In the genomic region with DNA sequence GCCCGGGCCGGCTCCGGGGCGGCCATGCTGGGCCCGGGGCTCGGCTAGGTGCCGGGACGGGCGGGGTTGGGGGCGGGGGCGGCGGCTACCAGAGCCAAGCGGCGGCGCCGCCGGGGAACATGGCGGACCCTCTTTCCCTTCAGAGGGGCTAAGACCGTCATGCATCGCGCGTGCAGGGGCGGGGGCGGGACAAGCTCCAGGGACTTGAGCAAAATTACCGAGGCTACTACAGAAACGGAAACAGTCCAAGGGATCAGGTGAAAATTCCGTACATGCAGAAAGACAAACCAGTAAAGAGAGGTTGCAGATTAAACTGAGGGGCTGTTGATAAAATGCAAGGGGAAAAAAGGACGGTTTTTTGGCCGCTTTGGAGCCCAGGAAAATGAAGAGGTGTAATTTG, we compare ENCODE assay signal across 8 mouse cellular contexts. TPM values are rescaled to one million over a fixed set of nuclear protein-coding genes. Genes with fewer than 3 reads are reported as not detected.
DNase-seq lines count a peak whose midpoint lies in the region; ATAC-seq and TF ChIP-seq lines count a peak whose summit lies in the region.

A gene (minus strand): TSS at position 159 of the 400 bp plus-strand sequence.

- WGBS in forebrain, embryonic 11.5 days = under 1% methylated on average over 27 of the region's 29 CpGs
- WGBS in lung, adult 2 months = under 1% methylated on average over 29 of the region's 29 CpGs
- 2% methylated on average over 29 of the region's 29 CpGs for WGBS in thymus, adult 2 months

- intact Hi-C loops in heart, postnatal 10 days (cut with DNase I) = no loop called here

- H3K4me3 ChIP-seq in forebrain, embryonic 11.5 days (ENCODE audit: low read depth, low read length) = peak within 1 kb of the TSS; percentile 87
- peak within 1 kb of the TSS; percentile 97 for H3K4me3 ChIP-seq in lung, adult 2 months (replicated peaks; ENCODE audit: extremely low read depth, low read depth, low read length)
- peak within 1 kb of the TSS; percentile 100 for H3K4me3 ChIP-seq in thymus, adult 2 months (ENCODE audit: control insufficient read depth, insufficient read depth, low read length)

- 0 out of 2 replicates have a peak, but pooled peaks have one; percentile 41 for TF ChIP-seq POLR2A in lung, adult 2 months (IDR thresholded peaks at IDR 0.05; ENCODE audit: borderline replicate concordance, extremely low read depth, low read depth, low read length)
- TF ChIP-seq POLR2A in thymus, adult 2 months (IDR thresholded peaks at IDR 0.05; ENCODE audit: control insufficient read depth, extremely low read depth, insufficient read depth, low read length, poor library complexity) = peak; percentile 56

- H3K36me3 ChIP-seq in forebrain, embryonic 11.5 days (ENCODE audit: control insufficient read depth, insufficient read depth, low read length) = peaks cover 2% of the 10 kb centered on the region; the same call in 1 of the 2 replicates
- no peaks in the 10 kb centered on the region for H3K36me3 ChIP-seq in thymus, adult 2 months (ENCODE audit: control insufficient read depth, insufficient read depth, low read length)

- no peak for TF ChIP-seq CTCF in lung, adult 2 months (IDR thresholded peaks at IDR 0.05; ENCODE audit: insufficient read depth, low read length)
- no peak for TF ChIP-seq CTCF in thymus, adult 2 months (IDR thresholded peaks at IDR 0.05; ENCODE audit: borderline replicate concordance, control insufficient read depth, extremely low read depth, insufficient read depth, low read length, poor library complexity)

- peak; percentile 96 for DNase-seq in ES-CJ7 (ENCODE audit: low read depth, low spot score)
- DNase-seq in c-Kit-positive CD71-positive TER-119-negative erythroid progenitor cells, embryonic 14.5 days (ENCODE audit: low read depth) = peak; percentile 89
- peak; percentile 95 for DNase-seq in forebrain, embryonic 11.5 days (ENCODE audit: low spot score)
- DNase-seq in heart, postnatal 10 days = peak; percentile 86 to 90
- DNase-seq in layer of hippocampus, adult 18-20 months (ENCODE audit: low spot score in 2 of 2) = peak; percentile 64 to 87
- DNase-seq in lung, adult 2 months = no peak
- DNase-seq in thymus, adult 2 months = peak; percentile 81

- peak within 1 kb of the TSS; percentile 95 for H3K27ac ChIP-seq in forebrain, embryonic 11.5 days (ENCODE audit: low read depth, low read length)
- H3K27ac ChIP-seq in thymus, adult 2 months (ENCODE audit: control insufficient read depth, insufficient read depth, low read length) = peak within 1 kb of the TSS; percentile 99

- no peaks in the 10 kb centered on the region for H3K27me3 ChIP-seq in forebrain, embryonic 11.5 days (ENCODE audit: control insufficient read depth, insufficient read depth, low read length)
- H3K27me3 ChIP-seq in thymus, adult 2 months (ENCODE audit: control insufficient read depth, insufficient read depth, low read length) = no peaks in the 10 kb centered on the region

- ATAC-seq in forebrain, embryonic 11.5 days (replicated peaks; ENCODE audit: low FRiP score) = peak; percentile 94
- ATAC-seq in neutrophil, adult 5-6 weeks (ENCODE audit: extremely low read depth, insufficient number of reproducible peaks, low FRiP score, poor library complexity, severe bottlenecking) = peak; percentile 91

- H3K9ac ChIP-seq in forebrain, embryonic 11.5 days (ENCODE audit: low read length) = peak within 1 kb of the TSS; percentile 93

- H3K4me1 ChIP-seq in forebrain, embryonic 11.5 days (replicated peaks; ENCODE audit: control insufficient read depth, insufficient read depth, low read length) = peaks cover 3% of the 10 kb centered on the region; the same call in 1 of the 2 replicates
- peaks cover 4% of the 10 kb centered on the region for H3K4me1 ChIP-seq in lung, adult 2 months (ENCODE audit: control insufficient read depth, insufficient read depth, low read length)
- H3K4me1 ChIP-seq in thymus, adult 2 months (replicated peaks; ENCODE audit: control insufficient read depth, insufficient read depth, low read length) = no peaks in the 10 kb centered on the region

- H3K4me2 ChIP-seq in forebrain, embryonic 11.5 days (ENCODE audit: low read depth, low read length, severe bottlenecking) = peak within 1 kb of the TSS; percentile 62

- no peaks in the 10 kb centered on the region for H3K9me3 ChIP-seq in forebrain, embryonic 11.5 days (ENCODE audit: control insufficient read depth, low read length)

RNA-seq across cellular contexts. Expression of the gene that starts here (rescaled TPM):
- 61.5 and 69.1 TPM in 2 replicates for polyA plus RNA-seq in forebrain, embryonic 11.5 days (2014; fragmentation: Nextera tagmentation; extraction: Ambion mirVana)
- 10 to 100 TPM; 67.4 to 70.1 TPM for total RNA-seq in heart, postnatal 10 days (2021)
- 100 to 1,000 TPM; 287 to 305 TPM for total RNA-seq in layer of hippocampus, adult 18-20 months (2021)
- 6.5 and 14.2 TPM in 2 replicates for polyA plus RNA-seq in lung, adult 2 months (2012; rRNA removed)
- 88.2 and 88.3 TPM in 2 replicates for total RNA-seq in neutrophil, adult 5-6 weeks (2017)
- 26.1 and 29.1 TPM in 2 replicates for polyA plus RNA-seq in thymus, adult 2 months (2012; rRNA removed)
